Mouse (Mus musculus) midbrain, embryonic 16.5 days (tissue): ENCODE results near the gene Orc6. TPM values are rescaled to one million over a fixed set of nuclear protein-coding genes. Genes with fewer than 3 reads are reported as not detected.

Experiments
- ATAC-seq: fragments of 200-750 bp; cut with Nextera tagmentation; 2 replicates; pipeline ENCODE4 v1.8.0; 2017; ENCODE audit warnings: moderate TSS enrichment
- H3K27ac ChIP-seq: fragments of 300-500 bp; sonication (generic); 2 replicates; pipeline ENCODE4 v1.5.1; 2014; ENCODE audit warnings: mild to moderate bottlenecking, low read length, mixed read lengths
- H3K27me3 ChIP-seq: fragments of 300-500 bp; sonication (generic); 2 replicates; pipeline ENCODE4 v1.6.1; 2014; ENCODE audit warnings: low read depth, low read length, mixed read lengths; ENCODE audit not compliant: control insufficient read depth, insufficient read depth
- H3K36me3 ChIP-seq: fragments of 300-500 bp; sonication (generic); 2 replicates; pipeline ENCODE4 v1.6.1; 2014; ENCODE audit warnings: mild to moderate bottlenecking, low read length, moderate library complexity, mixed read lengths; ENCODE audit not compliant: control insufficient read depth, insufficient read depth
- H3K4me1 ChIP-seq: fragments of 300-500 bp; sonication (generic); 2 replicates; pipeline ENCODE4 v1.6.1; 2014; ENCODE audit warnings: mild to moderate bottlenecking, low read length, mixed read lengths; ENCODE audit not compliant: control insufficient read depth, insufficient read depth
- H3K4me2 ChIP-seq: fragments of 300-500 bp; sonication (generic); 2 replicates; pipeline ENCODE4 v1.6.1; 2014; ENCODE audit warnings: mild to moderate bottlenecking, low read length, mixed read lengths
- H3K4me3 ChIP-seq: fragments of 300-500 bp; sonication (generic); 2 replicates; pipeline ENCODE4 v1.5.1; 2014; ENCODE audit warnings: low read depth, mild to moderate bottlenecking, low read length, moderate library complexity, mixed read lengths
- H3K9ac ChIP-seq: fragments of 300-500 bp; sonication (generic); 2 replicates; pipeline ENCODE4 v1.6.1; 2014; ENCODE audit warnings: low read depth, low read length, mixed read lengths
- H3K9me3 ChIP-seq: fragments of 300-500 bp; sonication (generic); replicated peaks from 2 replicates; pipeline ENCODE4 v1.6.1; 2014; ENCODE audit warnings: mild to moderate bottlenecking, low read length, mixed read lengths; ENCODE audit not compliant: control insufficient read depth, poor library complexity, severe bottlenecking
- WGBS: fragments of 180-500 bp; shearing (Covaris S2); extraction: QIAGEN DNeasy Blood & Tissue Kit; methylation state at CpG from one replicate; pipeline ENCODE4 v1.1.7; 2014; 5-methylcytosine and 5-hydroxymethylcytosine counted together
- polyA plus RNA-seq: library from polyadenylated mRNA; unstranded; fragments of >200 nt; fragmentation: Nextera tagmentation; extraction: Ambion mirVana; gene quantifications from 2 replicates; pipeline ENCODE4 v1.2.1, GENCODE M21; 2015

Gene Orc6
- 65.0 and 67.1 TPM in 2 replicates for polyA plus RNA-seq

DNA sequence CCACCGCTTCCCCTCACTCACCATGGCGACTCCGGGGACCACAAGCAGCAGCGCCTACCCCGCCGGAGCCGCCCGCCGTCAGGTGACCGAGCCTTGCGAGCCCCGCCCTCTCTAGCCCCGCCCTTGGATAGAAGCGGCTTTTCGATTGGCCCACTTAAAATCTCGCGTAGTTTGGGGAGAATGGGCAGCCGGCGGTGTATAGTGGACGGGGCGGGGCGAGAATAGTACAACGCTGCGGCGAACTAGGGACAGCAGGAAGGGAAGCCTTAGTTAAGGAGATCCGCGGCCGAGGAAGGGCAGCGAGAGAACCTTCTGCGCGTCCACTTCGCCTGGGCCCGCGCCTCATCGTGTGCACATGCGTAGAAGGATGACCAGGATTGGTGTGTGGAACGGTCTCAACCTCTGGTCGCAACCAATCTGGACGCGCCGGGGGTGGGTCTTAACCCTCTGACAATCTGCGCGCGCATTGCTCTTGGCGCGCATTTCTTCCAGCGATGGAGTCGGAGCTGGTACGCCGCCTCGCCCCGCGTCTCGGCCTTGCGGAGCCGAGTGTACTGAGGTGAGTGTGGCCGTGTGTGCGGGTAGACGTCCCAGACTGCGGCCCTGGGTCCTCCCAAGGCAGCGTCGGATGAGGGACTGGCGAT lies at the start of gene Orc6, which contains the start of gene Vps35:
Orc6 (plus strand) TSS at position 199 of the 644 bp plus-strand sequence.
Vps35 (minus strand) TSS at position 369 of the 644 bp plus-strand sequence.
- peak within 1 kb of the TSS; percentile 99 for H3K27ac ChIP-seq
- ATAC-seq, result peak; percentile 99
- H3K27me3 ChIP-seq, result no peaks in the 10 kb centered on the region
- no peaks in the 10 kb centered on the region for H3K9me3 ChIP-seq
- peaks cover 6% of the 10 kb centered on the region; the same call in 1 of the 2 replicates for H3K36me3 ChIP-seq
- H3K9ac ChIP-seq, result peak within 1 kb of the TSS; percentile 90
- H3K4me2 ChIP-seq, result peak within 1 kb of the TSS; percentile 75
- WGBS, result under 1% methylated on average over 62 of the region's 63 CpGs
- H3K4me3 ChIP-seq, result peak within 1 kb of the TSS; percentile 95
- H3K4me1 ChIP-seq, result peaks cover 28% of the 10 kb centered on the region

DNA sequence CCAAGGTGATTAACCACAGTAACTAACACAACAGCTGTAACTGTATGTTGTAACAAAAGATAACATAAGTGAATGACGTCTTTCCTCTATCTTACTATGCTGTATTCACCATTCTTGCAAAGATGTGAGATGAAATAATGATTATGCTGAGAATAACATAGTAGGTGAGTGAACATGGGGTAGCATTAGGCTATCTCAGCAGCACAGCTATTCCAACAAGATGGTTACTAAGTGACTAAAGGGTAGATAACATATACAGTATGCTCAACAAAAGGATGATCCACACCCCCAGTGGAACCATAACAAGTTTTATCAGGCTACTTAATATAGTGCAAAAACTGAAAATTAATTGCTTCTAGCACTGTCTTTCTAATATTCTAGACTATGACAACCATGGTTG lies 12.6 kb upstream of the Orc6 start:
- 100% methylated on average over 1 of the region's 1 CpGs for WGBS
- Histone ChIP-seq H3K27ac (no peak overlapping the region), H3K4me1 (no peaks in the 10 kb centered on the region), H3K9me3 (no peaks in the 10 kb centered on the region), H3K9ac (no peak overlapping the region), H3K36me3 (peaks cover 26% of the 10 kb centered on the region), H3K27me3 (no peaks in the 10 kb centered on the region), H3K4me3 (no peak overlapping the region), H3K4me2 (no peak overlapping the region)
- ATAC-seq, result no peak

DNA sequence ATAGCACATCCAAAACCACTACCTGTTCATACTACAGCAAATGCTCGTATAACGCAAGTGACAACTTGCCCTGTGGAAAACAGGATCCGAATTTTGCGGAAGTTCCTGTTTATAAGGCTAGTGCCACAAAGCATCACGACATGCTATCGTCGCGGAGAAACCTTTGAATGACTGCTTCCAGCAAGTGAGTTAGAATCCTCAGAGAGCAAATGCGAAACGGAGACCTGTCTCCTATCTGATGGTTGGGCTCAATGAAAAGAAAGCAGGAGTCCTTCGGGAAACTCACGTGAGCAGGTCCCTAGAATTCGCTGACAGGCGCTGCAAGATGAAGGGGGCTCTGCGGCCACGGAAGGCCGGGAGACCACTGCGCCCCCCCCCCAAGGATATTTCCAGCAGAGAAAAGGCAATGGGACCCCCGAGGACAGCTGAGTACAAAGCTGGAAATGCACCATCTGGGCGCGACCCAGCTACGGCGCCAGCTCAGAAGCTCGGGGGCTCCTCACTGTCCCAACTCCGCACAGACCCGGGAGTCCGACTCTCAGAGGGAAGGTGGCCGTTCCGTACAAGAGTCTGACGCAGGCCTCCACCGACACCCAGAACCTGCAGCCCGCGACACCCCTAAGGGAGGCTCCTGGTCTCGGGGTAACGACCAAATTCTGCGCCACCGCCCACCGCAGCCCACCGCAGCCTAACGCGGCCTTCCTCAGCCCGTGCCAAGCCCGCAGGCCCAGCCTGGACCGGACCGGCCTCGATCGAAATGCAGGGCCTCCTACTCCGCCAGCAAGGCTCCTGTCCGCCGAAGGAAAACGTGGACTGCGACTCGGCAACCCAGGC lies 615 bp upstream of the Orc6 start:
- H3K27me3 ChIP-seq, result no peaks in the 10 kb centered on the region
- H3K36me3 ChIP-seq, result 0 out of 2 replicates have a peak, but pooled peaks cover 4% of the 10 kb centered on the region
- no peaks in the 10 kb centered on the region for H3K9me3 ChIP-seq
- H3K4me1 ChIP-seq, result peaks cover 28% of the 10 kb centered on the region
- H3K4me2 ChIP-seq, result peak overlapping the region; percentile 75
- peak overlapping the region; percentile 95 for H3K4me3 ChIP-seq
- peak overlapping the region; percentile 90 for H3K9ac ChIP-seq
- H3K27ac ChIP-seq, result peak overlapping the region; percentile 99
- peak; percentile 65 for ATAC-seq
- under 1% methylated on average over 51 of the region's 53 CpGs for WGBS

DNA sequence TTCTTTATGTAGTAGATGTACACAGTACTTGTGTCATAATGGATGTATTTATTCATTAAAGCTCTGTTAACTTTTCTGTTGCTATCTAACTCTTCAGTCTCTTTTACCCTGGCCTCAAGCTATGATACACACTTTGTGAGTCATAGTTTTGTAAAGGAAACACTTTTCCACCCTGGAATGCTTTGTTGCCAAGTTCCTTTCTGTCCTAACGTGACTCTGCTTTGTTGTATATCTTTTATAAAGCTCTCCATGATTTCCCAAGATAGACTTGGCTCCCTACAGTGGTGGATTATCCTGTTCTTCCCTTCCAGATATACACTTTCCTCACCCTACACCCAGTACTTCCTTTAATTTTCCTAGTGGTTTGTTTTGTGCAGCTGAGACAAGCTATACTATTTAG lies 2.5 kb downstream of the Orc6 start:
- peaks cover 11% of the 10 kb centered on the region for H3K36me3 ChIP-seq
- H3K9me3 ChIP-seq, result no peaks in the 10 kb centered on the region
- H3K27me3 ChIP-seq, result no peaks in the 10 kb centered on the region
- no peak overlapping the region for H3K27ac ChIP-seq
- H3K4me1 ChIP-seq, result peaks cover 28% of the 10 kb centered on the region
- no peak overlapping the region for H3K4me2 ChIP-seq
- ATAC-seq, result no peak
- no peak overlapping the region for H3K4me3 ChIP-seq
- H3K9ac ChIP-seq, result no peak overlapping the region
- 31% methylated on average over 1 of the region's 1 CpGs for WGBS

DNA sequence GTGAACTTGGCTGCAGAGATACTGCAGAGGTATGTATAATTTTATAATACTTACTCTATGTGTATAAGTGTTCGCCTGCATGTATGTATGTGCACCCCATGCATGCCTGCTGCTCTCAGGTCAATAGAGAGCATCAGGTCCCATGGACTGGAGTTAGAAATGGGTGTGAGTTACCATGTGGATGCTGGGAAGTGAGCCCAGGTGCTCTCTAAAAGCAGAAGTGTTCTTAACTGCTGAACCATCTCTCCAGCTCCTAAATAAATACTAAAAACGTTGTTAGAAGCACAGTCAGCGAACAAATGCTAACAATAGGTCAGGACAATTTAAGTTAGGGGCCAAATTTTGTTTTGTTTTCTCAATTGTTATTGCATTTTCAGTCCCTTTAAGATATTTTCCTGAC lies 3.5 kb downstream of the Orc6 start:
- Histone ChIP-seq H3K27ac (no peak overlapping the region), H3K4me3 (no peak overlapping the region), H3K4me1 (peaks cover 19% of the 10 kb centered on the region), H3K4me2 (no peak overlapping the region), H3K9me3 (no peaks in the 10 kb centered on the region), H3K27me3 (no peaks in the 10 kb centered on the region), H3K36me3 (peaks cover 16% of the 10 kb centered on the region), H3K9ac (no peak overlapping the region)
- ATAC-seq, result no peak
- WGBS, result 98% methylated on average over 3 of the region's 3 CpGs

DNA sequence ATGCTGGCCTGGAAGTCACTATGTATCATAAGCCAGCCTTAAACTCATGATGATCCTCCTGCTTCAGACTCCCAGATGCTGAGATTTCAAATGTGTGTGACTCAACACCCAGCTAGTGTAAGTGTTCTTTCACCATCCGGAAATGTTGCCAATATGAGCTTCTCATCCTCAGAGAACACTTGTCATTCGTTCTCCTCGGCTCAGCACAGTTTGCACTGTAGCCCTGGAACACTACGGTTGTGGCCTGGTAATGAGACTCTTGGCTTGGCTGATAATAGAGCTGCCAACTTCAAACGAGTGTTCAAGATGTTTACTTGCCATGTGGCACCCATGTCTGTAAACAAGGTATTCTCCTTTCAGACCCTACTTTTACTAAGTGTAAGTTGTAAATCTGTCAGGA lies 4.1 kb downstream of the Orc6 start:
- 94% methylated on average over 5 of the region's 5 CpGs for WGBS
- peaks cover 22% of the 10 kb centered on the region for H3K36me3 ChIP-seq
- no peak for ATAC-seq

DNA sequence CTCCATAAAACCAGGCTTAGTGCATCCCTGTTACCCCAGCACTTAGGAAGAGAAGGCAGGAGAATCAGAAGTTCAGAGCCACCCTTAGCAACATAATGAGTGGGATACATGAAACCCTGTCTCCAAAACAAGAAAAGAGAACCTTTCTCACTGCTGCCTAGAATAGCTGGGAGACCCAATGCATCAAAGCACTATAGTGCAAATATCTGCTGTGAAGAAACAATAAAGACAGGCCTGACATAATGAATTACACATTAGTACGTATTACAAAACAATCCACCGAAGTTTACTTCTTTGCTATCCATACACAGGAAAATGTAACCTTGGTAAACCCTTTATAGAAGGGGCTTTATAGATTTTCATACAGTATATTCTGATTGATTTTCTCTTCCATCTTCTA lies 9.1 kb downstream of the Orc6 start:
- 99% methylated on average over 2 of the region's 2 CpGs for WGBS
- H3K9me3 ChIP-seq, result no peaks in the 10 kb centered on the region
- no peaks in the 10 kb centered on the region for H3K27me3 ChIP-seq
- no peak overlapping the region for H3K4me3 ChIP-seq
- H3K36me3 ChIP-seq, result peaks cover 24% of the 10 kb centered on the region
- ATAC-seq, result no peak
- no peak overlapping the region for H3K27ac ChIP-seq
- no peak overlapping the region for H3K4me2 ChIP-seq
- no peaks in the 10 kb centered on the region for H3K4me1 ChIP-seq
- no peak overlapping the region for H3K9ac ChIP-seq

More for the DNA sequence above, 4.1 kb downstream of the Orc6 start:
- Histone ChIP-seq H3K4me1 (peaks cover 14% of the 10 kb centered on the region), H3K9me3 (no peaks in the 10 kb centered on the region), H3K4me3 (no peak overlapping the region), H3K4me2 (no peak overlapping the region), H3K27ac (no peak overlapping the region), H3K9ac (no peak overlapping the region), H3K27me3 (no peaks in the 10 kb centered on the region)

DNA sequence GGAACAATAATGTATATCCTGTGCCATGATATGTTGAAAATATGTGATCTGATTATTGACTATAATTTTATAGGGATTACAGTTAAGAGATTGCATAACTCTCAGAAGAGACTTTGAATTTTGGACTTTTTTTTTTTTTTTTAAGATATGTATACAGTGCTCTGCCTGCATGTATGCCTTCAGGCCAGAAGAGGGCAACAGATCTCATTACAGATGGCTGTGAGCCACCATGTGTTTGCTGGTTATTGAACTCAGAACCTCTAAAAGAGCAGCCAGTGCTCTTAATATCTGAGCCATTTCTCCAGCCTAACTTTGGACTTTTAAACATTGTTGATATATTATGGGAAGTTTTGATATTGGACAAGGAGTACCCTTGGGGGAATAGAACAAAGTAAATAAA lies 12.3 kb downstream of the Orc6 start:
- Histone ChIP-seq H3K4me1 (no peaks in the 10 kb centered on the region), H3K4me2 (no peak overlapping the region), H3K27ac (no peak overlapping the region), H3K27me3 (no peaks in the 10 kb centered on the region), H3K9me3 (no peaks in the 10 kb centered on the region), H3K36me3 (peaks cover 16% of the 10 kb centered on the region), H3K9ac (no peak overlapping the region), H3K4me3 (no peak overlapping the region)
- ATAC-seq, result no peak

DNA sequence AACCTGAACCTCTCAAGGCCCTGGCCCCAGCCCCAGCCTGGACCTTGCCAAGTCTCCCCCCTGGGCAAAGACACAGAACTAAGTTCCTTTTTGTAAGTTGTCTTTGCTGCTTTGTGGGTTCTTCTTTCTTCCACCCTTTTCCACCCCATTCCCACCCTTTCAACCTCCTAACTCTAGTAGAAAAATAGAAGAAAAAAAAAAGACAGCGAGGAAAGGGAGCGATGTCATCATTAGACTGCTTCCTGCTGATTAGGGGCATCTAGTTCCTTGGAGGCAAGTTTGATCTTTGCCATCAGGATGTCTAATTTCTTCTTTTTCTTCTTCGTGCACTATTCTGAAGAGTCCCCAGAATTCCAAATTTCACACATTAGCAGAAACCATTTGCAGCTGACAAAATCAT lies 13.6 kb downstream of the Orc6 start:
- no peaks in the 10 kb centered on the region for H3K27me3 ChIP-seq
- no peak overlapping the region for H3K4me2 ChIP-seq
- no peaks in the 10 kb centered on the region; the same call in 1 of the 2 replicates for H3K9me3 ChIP-seq
- WGBS, result 81% methylated on average over 3 of the region's 3 CpGs
- no peak overlapping the region for H3K9ac ChIP-seq
- no peaks in the 10 kb centered on the region for H3K4me1 ChIP-seq
- H3K27ac ChIP-seq, result no peak overlapping the region
- peaks cover 10% of the 10 kb centered on the region; the same call in 1 of the 2 replicates for H3K36me3 ChIP-seq
- H3K4me3 ChIP-seq, result no peak overlapping the region
- ATAC-seq, result no peak
